Mouse (Mus musculus) liver, embryonic 11.5 days (tissue): ENCODE measurements at regions not wholly inside any gene's neighbourhood (a gene's known extent, or its start where the extent isn't known, plus 50 kb on each side); places are given as distances from the start of the nearest gene placed in this dataset.

Source experiments
- ATAC-seq: fragments of 200-750 bp; cut with Nextera tagmentation; replicated peaks from 2 replicates; pipeline ENCODE4 v1.8.0; 2017; ENCODE audit warnings: moderate number of reproducible peaks, mild to moderate bottlenecking, moderate TSS enrichment, moderate library complexity; ENCODE audit not compliant: low FRiP score
- DNase-seq: peaks from one replicate; pipeline ENCODE4 v3.0.0-alpha.2; 2017; ENCODE audit warnings: low spot score
- H3K27ac ChIP-seq: fragments of 300-500 bp; sonication (generic); 2 replicates; pipeline ENCODE4 v1.5.1; 2014; ENCODE audit warnings: mild to moderate bottlenecking, low read depth, low read length, control low read depth
- H3K27me3 ChIP-seq: fragments of 300-500 bp; sonication (generic); replicated peaks from 2 replicates; pipeline ENCODE4 v1.6.1; 2014; ENCODE audit warnings: low read length, mixed read lengths; ENCODE audit not compliant: control insufficient read depth, insufficient read depth
- H3K36me3 ChIP-seq: fragments of 300-500 bp; sonication (generic); 2 replicates; pipeline ENCODE4 v1.6.1; 2014; ENCODE audit warnings: mild to moderate bottlenecking, low read length, moderate library complexity, mixed read lengths; ENCODE audit not compliant: control insufficient read depth, insufficient read depth
- H3K4me1 ChIP-seq: fragments of 300-500 bp; sonication (generic); replicated peaks from 2 replicates; pipeline ENCODE4 v1.6.1; 2014; ENCODE audit warnings: low read length, mixed read lengths; ENCODE audit not compliant: control insufficient read depth, insufficient read depth
- H3K4me2 ChIP-seq: fragments of 300-500 bp; sonication (generic); 2 replicates; pipeline ENCODE4 v1.6.1; 2014; ENCODE audit warnings: mild to moderate bottlenecking, control low read depth, moderate library complexity
- H3K4me3 ChIP-seq: fragments of 300-500 bp; sonication (generic); 2 replicates; pipeline ENCODE4 v1.5.1; 2014; ENCODE audit warnings: low read depth, low read length, control low read depth
- H3K9ac ChIP-seq: fragments of 300-500 bp; sonication (generic); 2 replicates; pipeline ENCODE4 v1.6.1; 2014; ENCODE audit warnings: low read depth, low read length, control low read depth
- H3K9me3 ChIP-seq: fragments of 300-500 bp; sonication (generic); 2 replicates; pipeline ENCODE4 v1.6.1; 2016; ENCODE audit warnings: low read length, inconsistent platforms, mixed read lengths; ENCODE audit not compliant: control insufficient read depth
- WGBS: fragments of 180-500 bp; shearing (Covaris S2); extraction: QIAGEN DNeasy Blood & Tissue Kit; methylation state at CpG from one replicate; pipeline ENCODE4 v1.1.7; 2014; 5-methylcytosine and 5-hydroxymethylcytosine counted together

GRCm38 (mm10) chr17:26363853-26364532 lies 50.6 kb upstream of the Neurl1b start:
- no peaks in the 10 kb centered on the region for H3K9me3 ChIP-seq
- ATAC-seq (no peak), DNase-seq (no peak)
- no peak overlapping the region for H3K27ac ChIP-seq
- H3K36me3 ChIP-seq: no peaks in the 10 kb centered on the region
- H3K4me2 ChIP-seq: no peak overlapping the region
- no peak overlapping the region for H3K4me3 ChIP-seq
- 71% methylated on average over 5 of the region's 5 CpGs for WGBS
- no peak overlapping the region for H3K9ac ChIP-seq
- H3K27me3 ChIP-seq: no peaks in the 10 kb centered on the region
- H3K4me1 ChIP-seq: peaks cover 19% of the 10 kb centered on the region
